Mouse (Mus musculus): ENCODE measurements around the gene Gsdma.
"Not testable (repeated sequence)": the region's sequence is repeated elsewhere in the genome, so short reads cannot be mapped to it uniquely, and the experiment has no call there.

Gsdma gene

DNA sequence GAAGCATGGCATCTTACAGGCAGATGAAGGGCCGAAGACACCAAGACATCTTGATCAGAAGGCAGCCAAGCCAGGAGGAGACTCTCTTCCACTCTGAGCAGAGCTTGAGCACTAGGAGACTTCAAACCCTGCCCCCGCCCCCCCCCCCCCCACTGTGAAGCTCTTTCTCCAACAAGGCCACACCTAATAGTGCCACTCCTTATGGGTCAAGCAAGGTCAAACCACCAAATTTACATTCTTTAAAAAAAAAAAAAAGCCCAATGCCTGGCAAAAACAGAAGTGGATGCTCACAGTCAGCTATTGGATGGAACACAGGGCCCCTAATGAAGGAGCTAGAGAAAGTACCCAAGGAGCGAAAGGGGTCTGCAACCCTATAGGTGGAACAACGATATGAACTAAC is 16.4 kb downstream of the Gsdma start:
- not testable (repeated sequence) for DNase-seq (ENCODE audit: low spot score in 2 of 2)

- no peak for DNase-seq (ENCODE audit: low spot score in 2 of 2)
Measured at GRCm38 (mm10) chr11:98681186-98681585, 17.0 kb downstream of the Gsdma start.

DNA sequence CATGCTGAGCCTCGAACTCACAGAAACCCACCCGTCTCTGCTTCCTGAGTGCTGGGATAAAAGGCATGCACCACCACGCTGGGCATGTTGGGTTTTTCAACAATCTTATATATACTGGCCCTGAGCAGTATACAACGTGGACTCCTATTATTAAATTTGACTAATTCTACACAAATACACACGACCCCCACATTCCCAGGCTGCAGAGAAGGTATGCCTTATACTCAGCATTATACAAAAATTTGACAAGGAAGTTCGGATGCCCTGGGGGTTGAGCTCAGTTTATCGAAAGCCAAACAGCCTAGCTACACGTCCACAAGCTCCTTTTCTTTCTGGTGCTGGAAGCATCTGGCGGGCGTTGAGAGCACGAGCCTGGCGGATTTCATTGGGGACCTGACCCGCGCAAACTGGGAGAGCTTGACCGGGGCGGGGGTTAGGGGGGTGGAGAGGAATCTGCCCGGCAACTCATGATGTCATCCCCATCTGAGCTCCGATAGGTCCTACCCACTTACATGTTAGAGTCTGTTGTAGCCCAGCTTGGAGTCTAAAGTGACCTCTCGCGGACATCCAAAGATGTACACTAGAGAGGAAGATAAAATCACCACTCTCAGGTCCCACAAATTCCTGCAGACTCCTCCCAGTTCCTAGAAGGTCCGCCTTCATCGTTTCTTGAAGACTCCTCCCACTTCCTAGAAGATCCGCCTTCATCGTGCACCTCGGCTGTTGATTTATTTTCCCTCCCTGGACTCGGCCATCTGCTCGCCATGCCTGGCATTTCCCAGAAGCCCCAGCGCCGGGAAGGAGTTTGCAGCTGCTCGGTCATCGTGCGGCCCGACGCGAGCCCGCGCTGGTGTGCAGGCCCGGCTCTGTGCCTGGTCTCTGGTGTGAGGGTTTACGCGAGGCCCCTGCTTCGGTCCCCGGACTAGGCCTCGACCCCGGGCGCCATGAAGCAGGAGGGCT is 17.9 kb downstream of the Gsdma start, which contains the start of gene Psmd3:
TSS of gene Psmd3 (plus strand) at position 769 of the 960 bp plus-strand sequence.
- peak; percentile 96 to 99 for DNase-seq (ENCODE audit: low spot score in 2 of 2)

- DNase-seq (ENCODE audit: low spot score in 2 of 2) = no peak
Measured at GRCm38 (mm10) chr11:98682811-98683210, 18.7 kb downstream of the Gsdma start.

DNA sequence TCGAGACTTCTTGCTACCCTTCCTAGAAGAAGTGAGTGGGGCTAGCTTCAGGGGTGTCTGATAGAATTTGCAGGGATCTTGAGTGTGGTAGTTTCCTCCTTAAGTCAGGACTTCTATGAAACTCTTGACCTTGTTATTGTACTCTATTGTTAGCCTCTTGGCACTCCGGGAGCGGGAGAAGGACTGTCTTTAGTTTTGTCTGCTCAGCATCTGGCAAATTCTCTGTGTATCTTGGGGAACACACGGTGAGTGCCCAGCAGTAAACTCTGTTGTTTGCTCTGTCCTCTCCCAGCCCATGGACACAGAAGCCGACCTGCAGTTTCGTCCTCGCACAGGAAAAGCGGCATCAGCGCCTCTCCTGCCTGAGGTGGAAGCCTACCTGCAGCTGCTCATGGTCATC is 21.5 kb downstream of the Gsdma start:
- DNase-seq (ENCODE audit: low spot score in 2 of 2) = no peak

GRCm38 (mm10) chr11:98686976-98687375 is 22.8 kb downstream of the Gsdma start:
- no peak for DNase-seq (ENCODE audit: low spot score in 2 of 2)

DNA sequence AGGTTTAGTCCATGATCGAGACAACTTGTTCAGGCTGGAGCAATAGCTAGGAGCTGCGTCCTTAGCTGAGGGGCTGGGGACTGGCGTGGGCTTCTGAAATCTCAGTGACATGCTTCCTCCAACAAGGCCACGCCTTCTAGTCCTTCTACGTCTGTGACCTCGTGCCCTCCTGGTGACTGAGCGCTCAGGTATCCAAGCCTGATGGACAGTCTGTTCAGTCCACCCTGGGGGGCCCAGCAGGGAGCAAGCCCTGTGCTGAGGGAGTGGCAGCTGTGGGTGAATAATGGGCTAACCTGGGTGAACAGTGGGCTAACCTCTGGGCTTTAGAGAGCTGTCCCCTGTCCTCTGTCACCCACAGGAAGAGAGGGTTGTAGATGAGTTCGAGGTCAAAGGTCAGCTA is 23.9 kb downstream of the Gsdma start:
- no peak for DNase-seq (ENCODE audit: low spot score in 2 of 2)

DNA sequence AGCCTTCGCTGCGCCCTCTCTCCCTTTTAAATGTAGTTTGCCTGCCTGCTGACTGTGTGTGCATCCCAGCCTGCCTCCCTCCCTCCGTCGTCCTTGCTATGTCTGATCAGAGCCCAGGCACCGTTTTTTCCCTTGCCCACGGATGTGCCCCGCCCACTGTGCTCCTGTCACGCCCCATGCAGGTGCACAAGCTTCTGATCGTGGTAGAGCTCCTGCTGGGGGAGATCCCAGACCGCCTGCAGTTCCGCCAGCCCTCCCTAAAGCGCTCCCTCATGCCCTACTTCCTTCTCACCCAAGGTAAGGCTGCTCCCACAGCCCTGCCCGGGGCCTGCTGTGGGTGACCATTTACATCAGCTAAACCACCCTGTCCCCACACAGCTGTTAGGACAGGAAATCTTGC is 29.1 kb downstream of the Gsdma start:
- DNase-seq (ENCODE audit: low spot score in 2 of 2) = no peak

GRCm38 (mm10) chr11:98693746-98694145 is 29.6 kb downstream of the Gsdma start:
- DNase-seq (ENCODE audit: low spot score in 2 of 2) = no peak

GRCm38 (mm10) chr11:98694301-98694700 is 30.1 kb downstream of the Gsdma start:
- DNase-seq (ENCODE audit: low spot score in 2 of 2) = no peak

DNA sequence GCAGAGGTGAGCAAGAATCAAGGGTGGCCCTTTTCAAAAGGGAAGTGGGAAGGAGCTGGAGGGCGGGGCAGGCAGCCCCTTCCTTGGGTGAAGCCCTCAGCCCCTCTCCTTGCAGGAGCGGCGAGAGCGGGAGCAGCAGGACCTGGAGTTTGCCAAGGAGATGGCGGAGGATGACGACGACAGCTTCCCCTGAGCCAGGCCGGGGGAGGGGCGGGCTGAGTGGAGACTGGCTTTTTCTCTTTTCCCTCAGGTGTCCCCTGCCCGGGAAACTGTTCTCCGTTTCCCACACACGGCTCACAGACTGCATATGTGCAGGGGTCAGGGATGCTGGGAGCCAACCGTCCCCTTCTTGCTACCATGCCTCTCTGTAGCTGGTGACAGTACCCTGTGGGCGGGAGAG is 31.3 kb downstream of the Gsdma start:
- DNase-seq (ENCODE audit: low spot score in 2 of 2) = no peak

- DNase-seq (ENCODE audit: low spot score in 2 of 2) = no peak
Measured at GRCm38 (mm10) chr11:98696454-98697216, 32.5 kb downstream of the Gsdma start.

GRCm38 (mm10) chr11:98697225-98697624 is 33.1 kb downstream of the Gsdma start:
- no peak for DNase-seq (ENCODE audit: low spot score in 2 of 2)

GRCm38 (mm10) chr11:98698849-98699640 is 34.9 kb downstream of the Gsdma start:
- no peak for DNase-seq (ENCODE audit: low spot score in 2 of 2)

DNA sequence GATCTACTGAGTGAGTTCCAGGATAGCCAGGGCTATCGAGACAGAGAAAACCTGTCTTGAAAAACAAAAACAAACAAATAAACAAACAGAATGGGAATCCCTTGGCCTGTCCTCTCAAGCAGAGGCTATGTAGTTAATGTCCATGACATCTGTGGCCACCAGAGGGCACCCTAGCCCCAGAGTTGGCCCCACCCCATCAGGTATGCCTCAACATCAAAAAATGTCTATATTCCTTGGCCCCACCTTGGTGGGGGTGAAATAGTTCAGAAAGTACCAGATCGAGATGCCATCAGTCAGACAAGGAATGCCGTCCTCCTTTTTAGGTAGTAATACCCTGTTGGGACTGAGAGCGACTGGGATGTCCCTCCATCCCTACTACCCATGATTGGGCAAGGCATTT is 35.8 kb downstream of the Gsdma start:
- peak; percentile 65 to 68 for DNase-seq (ENCODE audit: low spot score in 2 of 2)

GRCm38 (mm10) chr11:98701213-98701670 is 37.1 kb downstream of the Gsdma start, which contains the start of gene Csf3:
Csf3 (plus strand) TSS chr11:98701263.
- no peak for DNase-seq (ENCODE audit: low spot score in 2 of 2)

DNA sequence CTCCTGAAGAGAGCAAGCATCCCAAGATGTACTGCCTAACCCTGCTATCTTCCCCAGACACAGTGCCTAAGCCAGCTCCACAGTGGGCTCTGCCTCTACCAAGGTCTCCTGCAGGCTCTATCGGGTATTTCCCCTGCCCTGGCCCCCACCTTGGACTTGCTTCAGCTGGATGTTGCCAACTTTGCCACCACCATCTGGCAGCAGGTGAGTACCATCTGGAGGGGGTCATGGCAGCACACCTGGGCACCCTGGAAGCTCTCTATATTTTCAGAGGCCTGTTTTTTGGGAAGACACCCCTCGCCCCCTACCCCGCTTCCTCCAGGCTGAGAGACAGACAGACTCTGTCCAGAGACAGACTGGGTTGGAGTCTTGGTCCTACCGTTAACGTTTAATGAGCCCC is 38.2 kb downstream of the Gsdma start:
- no peak for DNase-seq (ENCODE audit: low spot score in 2 of 2)

- DNase-seq (ENCODE audit: low spot score in 2 of 2) = no peak
Measured at GRCm38 (mm10) chr11:98705021-98705420, 40.9 kb downstream of the Gsdma start.

DNA sequence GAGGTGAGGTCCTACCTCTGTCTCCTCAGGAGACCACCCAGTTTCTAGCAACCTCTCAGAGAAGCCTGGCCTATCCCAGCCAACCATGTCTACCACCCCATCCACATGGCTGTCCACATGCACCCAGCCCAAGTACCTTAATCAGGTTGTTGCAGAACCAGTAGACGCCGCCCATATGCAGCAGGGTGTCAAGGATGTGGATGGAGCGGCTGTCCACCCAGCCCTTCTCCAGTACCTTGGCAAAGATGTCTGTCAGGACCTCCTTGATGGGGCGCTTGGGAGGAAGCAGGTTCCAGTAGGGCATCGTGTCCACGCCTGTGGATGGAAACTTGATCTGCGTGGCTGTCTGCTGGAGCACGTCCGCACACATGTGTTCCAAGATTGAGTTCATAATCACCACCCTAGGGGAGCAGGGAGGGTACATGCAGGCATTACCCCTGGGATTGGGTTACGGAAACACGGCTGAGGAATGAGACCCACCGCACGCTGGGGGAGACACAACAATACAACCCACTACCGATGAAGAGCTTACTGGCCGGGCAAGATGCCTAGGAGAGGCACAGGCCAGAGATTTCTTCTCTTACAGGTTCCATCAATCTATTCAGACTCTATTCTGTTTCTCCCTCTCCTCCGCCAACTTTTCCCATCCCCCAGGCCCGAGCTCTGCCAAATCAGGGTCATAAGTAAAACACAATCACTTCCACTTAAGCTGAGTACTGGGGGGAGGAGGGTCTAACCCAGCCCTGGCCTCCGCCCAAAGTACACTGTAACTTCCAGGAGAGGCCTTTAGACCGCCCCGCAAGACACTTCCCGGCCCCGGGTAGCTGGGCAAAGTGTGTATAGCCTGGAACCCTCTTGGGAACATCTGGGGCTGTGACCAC is 43.5 kb downstream of the Gsdma start:
- DNase-seq (ENCODE audit: low spot score in 2 of 2) = no peak

DNA sequence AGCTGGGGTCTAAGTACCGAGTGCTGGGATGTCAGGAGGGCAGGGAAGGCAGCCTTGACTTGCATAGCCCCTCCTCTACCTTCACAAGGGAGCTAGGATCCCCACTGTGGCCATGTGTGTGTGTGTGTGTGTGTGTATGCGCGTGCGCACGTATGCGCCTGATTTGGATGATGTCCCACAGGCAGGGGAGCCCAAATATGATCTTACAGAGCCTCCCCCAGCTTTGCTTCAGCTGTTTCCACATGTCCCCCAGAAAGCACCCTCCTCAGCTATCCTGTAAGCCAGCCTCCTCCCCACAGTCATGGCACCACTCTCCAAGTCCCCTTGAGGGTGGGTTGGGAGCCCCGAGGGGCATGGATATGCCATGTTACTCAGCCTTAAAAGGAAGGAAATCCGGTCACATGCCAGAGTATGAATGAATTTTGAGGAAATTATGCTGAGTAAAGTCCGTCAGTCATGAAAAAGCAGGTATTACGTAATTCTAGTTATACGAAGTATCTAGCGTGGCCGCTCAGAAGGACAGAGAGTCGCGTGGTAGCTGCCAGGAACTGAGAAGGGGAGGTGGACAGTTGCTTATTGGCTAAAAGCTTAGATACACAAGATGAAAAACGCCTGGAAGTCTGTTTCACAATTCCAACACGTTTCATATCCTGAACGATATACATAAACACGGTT is 44.3 kb downstream of the Gsdma start:
- no peak for DNase-seq (ENCODE audit: low spot score in 2 of 2)

Measured in urinary bladder, adult 18-20 months (tissue).